Mouse (Mus musculus) gastrocnemius, postnatal 10 days (tissue): ENCODE results near the gene Sec63. TPM values are rescaled to one million over a fixed set of nuclear protein-coding genes. Genes with fewer than 3 reads are reported as not detected.

ENCODE experiments used
- DNase-seq: peaks from one replicate; pipeline ENCODE4 v3.0.0; 2021; ENCODE audit warnings: mixed read lengths
- long read RNA-seq, 2 experiments: library from polyadenylated mRNA; stranded (forward); transcript quantifications; one replicate each; pipeline ENCODE4 v2.0.0; 2021
- total RNA-seq, 2 experiments: library from RNA; stranded (reverse); gene quantifications; 2 replicates each; pipeline ENCODE4 v1.2.3; 2021

Sec63 gene
- total RNA-seq, result 10 to 100 TPM; 24.1 to 31.7 TPM
- long read RNA-seq, experiment 1, full-length matches to known transcripts, result 36 of 48 reads
- long read RNA-seq, experiment 1, partial matches to known transcripts, result 3 of 48 reads
- long read RNA-seq, experiment 1, other reads (novel, unspliced or antisense), result 9 of 48 reads
- long read RNA-seq, experiment 2, full-length matches to known transcripts, result 22 of 28 reads
- long read RNA-seq, experiment 2, partial matches to known transcripts, result 2 of 28 reads
- long read RNA-seq, experiment 2, other reads (novel, unspliced or antisense), result 4 of 28 reads

DNA sequence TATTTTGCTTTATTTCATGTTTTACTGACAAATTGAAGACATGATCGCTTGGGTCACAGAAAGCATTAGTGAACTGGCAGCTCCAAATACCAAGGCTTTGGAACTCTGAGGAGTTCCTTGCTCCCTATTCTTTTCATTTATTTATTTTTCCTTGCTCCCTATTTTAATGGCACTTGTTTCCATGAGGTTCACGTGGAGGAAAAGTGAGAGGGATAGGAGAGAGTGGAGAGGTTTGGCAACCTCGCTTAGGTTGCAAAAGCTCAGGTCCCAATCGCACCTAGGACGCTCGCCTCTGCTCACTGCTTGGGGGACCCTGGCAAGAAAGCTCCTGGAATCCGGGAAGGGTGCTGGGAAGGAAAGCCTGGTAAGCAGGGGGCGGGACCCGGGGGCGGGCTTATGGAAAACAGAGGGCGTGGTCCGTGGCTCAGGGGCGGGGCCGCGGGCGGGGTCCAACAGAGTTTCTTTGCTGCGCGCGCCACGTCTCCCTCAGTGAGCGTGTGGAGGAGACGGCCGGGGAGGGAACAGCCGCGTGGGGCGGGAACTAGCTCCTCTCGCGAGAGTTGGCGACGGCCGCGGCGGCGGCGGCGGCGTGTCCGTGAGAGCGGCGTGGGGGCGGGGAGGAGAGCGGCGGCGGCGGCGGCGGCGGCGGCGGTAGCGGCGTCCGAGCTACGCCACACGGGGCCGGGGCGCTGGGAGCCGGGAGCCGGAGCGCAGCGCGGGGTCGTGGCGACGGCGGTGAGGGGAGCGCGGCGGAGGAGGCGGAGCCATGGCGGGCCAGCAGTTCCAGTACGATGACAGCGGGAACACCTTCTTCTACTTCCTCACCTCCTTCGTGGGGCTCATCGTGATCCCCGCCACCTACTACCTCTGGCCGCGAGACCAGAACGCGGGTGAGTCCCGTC is at the start of gene Sec63:
Gene Sec63, plus strand, starts transcription at position 498 of the 902 bp plus-strand sequence.
- DNase-seq, result peak; percentile 99

DNA sequence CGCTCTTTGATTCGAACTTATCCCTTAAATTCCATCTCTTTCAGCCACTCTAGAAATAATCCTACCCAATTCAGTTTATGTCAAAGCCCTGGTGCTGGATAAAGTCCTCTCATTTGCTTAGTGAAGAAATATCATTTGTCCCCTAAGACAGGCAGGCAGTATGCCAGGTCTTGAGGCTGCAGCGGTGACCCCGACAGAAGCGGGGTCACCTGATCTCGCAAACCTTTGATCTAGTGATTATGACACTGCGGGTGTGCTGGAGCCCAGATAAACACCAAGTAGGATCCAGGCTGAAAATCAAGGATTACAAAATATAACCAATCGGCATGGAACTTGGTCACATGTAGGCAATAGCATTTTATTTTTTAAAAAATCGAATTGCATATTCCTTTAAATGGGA is 46.6 kb upstream of the Sec63 start:
- DNase-seq, result no peak

DNA sequence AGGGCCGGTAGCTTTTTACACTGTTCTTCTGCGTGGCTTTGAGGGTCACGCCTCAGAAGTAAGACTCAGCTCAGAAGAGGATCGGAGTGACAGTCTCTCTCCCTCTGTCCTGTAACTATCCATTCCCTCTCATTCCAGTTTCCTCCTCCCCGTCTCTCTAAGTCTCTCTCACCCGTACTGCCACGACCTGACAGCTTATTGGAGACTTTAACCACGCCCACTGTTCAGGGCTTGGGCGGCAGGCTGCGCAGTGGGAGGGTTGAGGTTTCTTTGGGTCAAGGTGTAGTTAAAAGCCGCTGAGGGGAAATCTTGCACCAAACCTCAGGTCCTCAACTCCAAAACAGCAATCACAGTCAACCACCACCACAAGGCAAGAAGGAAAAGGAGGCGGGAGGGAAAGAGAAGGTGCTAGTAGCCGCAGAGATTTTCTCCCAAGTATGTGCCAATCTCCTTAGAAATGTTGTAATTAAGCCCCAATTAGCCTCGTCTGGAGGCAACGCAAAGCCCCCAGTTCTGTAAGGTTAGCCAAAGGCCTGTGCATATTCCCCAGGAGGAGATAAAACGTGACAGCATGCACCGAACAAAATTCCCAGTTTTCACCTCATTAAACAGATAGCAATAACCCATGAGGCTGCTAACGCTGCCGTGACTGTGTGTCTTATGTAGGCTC is 45.8 kb upstream of the Sec63 start:
- no peak for DNase-seq

DNA sequence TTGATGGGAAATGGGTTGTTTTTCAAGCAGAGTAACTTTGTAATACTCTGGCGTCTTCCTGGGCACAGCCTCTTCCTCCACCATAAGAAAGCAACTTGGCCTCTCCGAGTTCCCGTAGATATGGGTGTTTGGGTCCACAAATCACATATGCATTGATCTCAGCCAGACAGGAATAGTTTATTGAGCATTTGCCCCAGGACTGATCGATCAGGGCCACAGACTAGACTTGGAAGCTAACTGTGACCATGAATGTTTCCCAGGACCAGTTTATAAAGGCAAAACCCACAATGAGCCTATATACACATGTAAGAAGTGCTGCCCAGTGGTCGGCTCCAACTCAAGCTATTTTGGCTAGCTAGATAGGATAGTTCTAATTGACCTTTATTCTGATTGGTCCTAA is 39.2 kb upstream of the Sec63 start:
- DNase-seq, result no peak

DNA sequence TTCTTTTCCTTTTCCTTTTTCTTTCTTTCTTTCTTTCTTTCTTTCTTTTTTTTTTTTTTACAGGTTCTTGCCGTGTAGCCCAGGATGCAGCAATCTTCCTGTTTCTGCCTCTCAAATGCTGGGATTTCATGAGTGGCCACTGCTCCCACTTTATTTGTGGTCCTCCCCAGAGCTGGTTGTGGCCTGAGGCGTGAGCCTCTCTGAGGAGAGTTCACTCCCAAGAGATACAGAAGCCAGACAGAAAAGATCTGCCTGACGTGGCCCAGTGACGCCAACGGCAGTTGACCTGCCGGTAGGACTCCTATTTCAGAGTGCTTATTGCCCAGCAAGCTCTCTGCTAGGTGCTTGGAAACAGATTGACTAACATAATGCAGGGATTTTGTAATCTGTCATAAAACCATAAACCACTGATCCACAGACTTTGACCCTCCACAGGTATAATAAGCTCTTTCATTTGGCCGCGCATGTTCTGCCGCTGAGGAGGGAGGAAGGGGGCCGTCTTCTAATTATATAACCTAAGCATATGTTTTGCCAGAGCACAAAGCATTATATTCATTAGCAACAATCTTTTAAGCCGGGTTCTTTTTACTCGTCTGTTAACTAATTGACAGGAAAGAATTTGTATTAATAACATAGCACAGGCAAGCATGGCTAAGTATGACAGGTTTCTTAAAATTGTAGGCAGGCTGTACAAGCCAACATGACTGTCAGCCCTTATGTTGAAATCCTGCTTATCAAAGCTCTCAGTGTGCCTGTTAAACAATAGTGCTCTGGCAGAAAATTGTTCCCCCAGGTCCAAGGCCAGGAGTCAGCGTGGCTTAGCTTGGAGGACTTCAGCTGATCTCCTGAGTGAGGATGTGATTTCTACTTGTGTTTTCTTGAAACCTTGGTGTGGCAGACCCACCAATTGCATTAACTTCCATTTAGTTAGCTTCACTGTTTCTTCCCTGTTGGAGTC is 37.7 kb upstream of the Sec63 start:
- DNase-seq, result no peak

DNA sequence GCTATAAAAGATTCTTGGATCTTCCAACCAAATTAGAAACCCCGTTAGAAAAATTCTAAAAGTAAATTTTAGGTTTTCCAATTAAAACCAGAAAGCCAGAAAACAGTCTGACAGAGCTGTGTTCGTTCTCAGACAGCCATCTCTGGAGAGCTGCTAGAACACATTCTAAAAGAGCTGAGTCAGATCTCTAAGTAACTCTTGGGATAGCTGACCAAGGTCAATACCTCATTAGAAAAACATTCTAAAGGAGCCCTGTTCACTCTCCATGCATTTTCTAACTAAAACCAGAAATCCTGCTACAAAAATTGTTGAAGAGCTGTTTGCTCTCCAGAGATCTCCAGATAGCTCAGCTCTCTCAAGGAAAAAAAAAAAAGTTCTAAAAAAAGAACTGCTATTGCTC is 31.7 kb upstream of the Sec63 start:
- DNase-seq, result no peak

DNA sequence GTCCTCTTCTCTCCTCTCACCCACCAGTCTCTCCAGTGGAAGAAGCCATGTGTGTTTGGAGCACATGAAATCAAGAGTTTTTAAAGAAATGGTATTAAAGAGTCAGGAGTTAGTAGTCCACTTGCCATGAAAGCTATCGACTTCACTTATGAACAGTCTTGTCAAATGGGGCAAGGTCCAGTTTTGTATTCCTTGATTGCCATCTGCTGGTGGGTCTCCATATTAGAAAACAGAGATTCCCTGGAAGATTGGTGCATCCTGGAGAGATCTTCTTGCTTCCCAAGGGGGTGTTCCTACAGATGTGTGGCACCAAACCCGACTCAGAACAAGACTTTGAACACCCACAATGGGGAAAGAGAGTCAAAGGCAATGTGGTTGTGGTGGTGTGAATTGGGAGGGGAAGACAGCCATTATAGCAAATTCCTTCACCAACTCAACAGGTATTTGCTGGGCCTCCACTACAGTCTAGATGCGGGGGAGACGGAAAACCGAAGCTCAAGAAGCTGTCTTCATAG is 26.7 kb upstream of the Sec63 start:
- peak; percentile 6 for DNase-seq

DNA sequence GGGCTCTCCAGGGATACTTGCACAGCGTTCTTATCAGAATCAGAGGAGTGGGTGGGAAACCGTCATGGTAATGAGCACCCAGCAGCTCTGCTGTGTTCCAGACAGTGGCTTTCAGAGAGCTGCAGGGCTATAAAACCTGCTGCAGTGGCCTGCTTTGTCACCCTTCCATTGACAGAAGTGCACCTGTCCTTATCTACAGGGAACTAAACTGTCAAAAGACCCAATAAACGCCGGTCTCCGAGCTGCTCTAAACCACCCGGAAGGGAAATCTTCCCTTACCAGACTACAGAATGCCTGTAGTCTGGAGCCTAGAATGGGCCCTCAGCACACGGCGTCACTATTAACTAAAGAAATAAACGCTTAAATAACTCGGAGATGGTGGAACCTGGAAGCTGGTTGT is 9.5 kb upstream of the Sec63 start:
- DNase-seq, result no peak

DNA sequence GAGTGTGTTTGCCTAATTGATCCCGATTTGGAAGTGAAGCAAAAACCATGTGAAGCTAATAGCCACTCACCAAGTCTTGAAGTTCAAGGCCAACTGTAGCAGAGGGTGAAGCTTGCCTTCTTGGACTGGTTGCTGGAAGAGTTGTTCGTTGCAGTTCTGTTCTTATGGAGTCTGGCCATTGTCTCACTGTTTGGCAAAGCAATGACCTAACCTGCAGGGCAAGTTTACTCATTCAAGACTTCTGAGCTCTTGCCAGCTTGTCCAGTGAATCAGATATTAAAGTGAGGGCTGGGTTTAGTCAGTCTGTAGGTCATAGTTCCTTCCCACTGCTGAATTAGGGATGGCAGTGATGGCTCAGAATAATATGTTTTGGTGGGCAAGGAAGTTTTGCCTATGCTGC is 7.0 kb upstream of the Sec63 start:
- DNase-seq, result no peak

DNA sequence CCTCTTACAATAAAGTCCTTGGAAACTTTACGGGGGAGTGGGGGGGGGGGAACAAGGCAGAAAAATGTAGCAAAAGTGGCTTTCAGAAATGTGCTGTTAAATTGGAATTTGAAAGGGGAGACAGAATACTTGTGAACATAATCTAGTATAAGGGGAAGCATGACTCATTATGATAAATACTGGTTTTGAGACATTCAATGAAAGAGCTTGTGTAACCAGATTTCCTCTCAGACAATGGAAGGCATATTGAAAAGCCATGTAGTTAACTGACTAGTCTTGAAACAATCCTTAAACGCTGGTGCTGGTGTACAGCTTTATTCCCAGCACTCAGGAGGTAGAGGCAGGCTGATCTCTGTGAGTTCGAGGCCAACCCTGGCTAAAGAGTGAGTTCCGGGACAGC is 1.6 kb upstream of the Sec63 start:
- DNase-seq, result no peak

DNA sequence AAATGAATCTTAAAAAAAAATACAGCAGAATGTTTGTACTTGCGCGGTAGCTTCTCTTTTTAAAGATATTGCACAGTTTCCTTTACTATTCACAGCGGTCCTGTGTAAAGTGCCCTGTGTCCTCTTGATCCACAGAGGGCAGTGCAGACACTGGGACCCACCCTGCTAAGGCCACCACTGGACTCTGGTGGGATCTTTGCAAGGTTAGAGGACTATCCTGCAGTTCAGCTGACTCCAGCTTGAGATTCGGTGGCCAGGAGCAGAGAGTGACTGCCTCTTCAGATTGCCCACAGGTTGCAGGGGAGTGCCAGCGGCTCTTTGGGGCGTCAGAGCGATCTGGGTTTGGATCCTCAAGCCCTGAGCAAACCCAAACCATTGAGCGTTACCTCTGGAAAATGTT is 967 bp upstream of the Sec63 start:
- DNase-seq, result peak; percentile 4

DNA sequence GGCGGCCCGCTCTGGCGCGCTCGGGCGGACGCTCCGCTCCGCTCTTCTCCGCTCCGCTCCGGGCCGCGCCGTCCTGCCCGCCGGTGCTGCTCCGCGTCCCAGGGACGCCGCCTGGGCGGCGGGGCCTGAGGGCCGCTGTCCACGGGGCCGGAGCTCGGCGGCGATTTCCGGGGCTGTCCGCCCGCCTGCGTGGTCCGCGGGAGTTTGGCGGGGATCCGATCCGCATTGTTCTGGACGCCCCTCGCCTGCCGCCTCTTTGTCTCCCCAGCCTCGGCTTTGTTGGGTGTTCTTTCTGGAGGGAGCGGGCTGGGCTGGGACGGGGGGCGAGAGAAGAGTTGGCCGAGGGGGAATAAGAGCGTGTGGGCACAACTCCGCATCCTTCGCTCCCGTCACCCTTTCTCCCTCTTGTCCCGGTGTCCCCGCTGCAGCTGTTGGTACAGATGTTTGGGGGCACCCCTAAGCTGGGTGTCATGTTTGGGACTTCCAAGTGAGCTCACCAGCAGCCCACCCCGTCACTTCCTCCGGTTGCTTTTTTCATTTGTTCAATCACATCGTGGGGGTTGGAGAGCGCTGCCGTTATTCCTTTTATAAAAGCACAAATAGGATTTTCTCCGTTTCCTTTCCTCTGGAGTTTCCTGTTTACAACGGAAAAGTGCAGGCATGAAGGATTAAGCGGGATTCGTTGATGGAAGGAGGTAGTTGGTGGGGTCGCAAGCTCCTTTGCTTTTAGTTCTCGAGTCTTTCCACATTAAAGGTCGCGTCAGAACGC is 789 bp downstream of the Sec63 start:
- DNase-seq, result peak; percentile 59

DNA sequence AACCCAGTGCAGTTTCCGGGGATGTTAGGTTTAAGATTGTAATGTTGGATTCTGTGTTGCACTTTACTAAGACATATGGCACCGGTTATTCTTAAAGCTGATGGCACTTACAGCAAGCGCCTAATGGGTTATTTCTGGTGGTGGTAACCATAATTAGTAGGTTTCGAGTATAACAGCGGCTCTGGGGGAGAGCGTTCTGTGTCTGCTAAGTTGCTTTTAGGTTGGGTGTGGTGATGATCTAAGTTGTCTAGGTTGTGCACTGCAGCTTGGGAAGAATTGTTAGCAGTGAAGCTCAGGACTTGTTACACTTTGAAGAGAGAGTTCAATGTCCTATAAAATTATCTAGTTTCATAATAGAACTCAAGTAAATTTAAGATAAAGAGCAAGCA is 1.4 kb downstream of the Sec63 start:
- no peak for DNase-seq

DNA sequence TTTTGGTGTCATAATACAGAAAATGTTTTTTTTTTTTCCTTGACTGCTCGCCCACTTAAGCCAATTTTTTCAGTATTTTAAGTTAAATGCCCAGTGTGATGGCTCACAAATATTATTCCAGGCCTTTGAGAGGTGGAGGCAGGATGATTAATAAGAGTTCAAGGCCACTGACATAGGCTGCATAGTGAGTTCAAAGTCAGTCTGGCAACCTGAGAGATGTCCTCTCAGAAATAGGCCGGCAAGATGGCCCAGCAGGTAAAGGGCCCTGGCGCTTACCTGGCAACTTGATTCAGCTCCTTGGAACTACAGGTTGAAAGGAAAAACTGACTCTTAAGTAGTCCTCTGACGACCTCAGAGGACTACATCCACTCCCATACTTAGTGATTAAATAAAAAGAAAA is 1.9 kb downstream of the Sec63 start:
- DNase-seq, result no peak

DNA sequence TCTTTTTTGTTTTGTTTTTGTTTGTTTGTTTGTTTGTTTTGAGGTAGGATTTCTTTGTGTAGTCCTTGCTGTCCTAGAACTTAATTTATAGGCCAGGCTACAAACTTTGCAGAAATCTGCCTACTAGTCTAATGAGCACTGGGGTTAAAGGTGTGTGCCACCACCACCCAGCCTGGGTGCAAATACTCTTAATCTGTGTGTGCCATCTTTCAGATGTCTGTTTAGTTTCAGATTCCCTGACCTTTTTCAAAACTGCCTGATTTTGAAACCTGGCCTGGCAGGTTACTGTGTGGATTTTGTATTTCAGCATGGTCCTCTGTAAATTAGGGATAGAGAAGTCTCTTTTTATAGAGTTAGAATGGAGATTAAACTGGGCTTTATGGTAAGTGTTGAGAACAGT is 4.0 kb downstream of the Sec63 start:
- no peak for DNase-seq

DNA sequence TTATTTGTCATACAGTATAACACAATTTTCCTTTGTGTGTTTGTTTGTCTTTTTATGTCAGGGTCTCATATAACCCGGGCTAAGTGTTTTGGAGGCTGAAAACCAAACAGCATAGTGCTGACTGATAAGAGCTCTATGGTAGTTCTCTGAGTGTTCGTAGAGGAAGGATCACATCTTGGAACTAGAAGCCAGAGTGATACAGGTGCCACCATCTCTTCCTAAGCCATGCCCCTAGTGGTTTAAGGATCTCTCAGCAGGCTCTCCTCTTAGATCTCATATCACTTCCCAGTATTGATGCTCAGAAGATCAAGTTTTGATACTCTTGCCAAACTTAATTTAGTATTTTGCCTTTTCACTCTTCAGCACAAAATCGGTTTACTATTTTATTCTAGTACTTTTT is 14.2 kb downstream of the Sec63 start:
- no peak for DNase-seq

DNA sequence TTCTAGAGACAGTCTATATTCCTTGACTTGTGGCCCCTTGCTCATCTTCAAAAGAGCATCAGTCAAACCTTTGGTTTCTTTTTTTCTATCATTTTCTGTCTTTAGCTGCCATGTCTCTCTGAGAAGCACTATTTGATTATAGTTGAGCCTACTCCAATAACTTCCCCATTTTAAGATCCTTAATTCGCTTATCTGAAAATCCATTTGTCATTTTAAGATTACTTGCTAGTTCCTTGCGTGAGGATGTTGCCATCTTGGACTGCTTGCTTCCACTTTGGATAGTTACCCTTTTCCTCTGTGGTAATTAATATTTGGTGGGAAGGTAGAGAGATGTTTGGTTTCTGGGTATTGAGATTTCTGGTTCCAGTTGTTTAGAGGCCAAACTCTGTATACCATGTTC is 19.5 kb downstream of the Sec63 start:
- no peak for DNase-seq

DNA sequence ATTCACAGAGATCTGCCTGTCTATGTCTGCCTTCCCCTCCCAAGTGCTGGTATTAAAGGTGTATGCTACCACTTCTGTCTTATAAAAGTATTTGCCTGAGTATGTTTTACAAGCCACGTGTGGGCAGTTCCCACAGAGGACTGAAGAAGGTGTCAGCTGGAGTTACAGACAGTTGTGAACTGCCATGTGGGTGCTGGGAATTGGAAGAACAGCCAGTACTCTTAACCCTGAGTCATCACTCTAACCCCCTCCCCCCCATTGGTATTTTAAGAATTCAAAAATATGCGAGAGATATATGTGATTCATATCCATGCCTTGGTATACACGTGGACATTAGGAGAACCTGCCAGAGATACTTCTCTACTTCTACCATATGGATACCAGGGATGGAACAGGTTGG is 20.4 kb downstream of the Sec63 start:
- no peak for DNase-seq

DNA sequence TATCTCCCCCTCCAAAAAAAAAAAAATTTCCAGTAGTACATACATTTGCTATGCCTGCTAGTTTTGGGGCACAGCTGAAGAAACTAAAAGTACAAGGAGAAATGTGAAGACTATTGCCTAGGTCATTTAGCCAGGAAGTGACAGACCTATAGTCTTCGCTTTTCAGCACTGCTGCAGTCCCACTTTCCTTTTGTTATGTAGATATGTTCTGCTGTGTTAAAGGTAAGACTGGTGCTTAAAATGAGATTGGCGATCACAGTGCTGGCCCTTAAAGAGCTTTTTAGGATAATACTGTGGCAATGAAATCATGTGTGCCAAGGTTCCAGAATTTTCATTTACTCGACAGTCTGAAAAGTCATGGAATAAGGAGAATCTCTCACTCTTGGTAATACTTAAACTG is 39.6 kb downstream of the Sec63 start:
- DNase-seq, result no peak

DNA sequence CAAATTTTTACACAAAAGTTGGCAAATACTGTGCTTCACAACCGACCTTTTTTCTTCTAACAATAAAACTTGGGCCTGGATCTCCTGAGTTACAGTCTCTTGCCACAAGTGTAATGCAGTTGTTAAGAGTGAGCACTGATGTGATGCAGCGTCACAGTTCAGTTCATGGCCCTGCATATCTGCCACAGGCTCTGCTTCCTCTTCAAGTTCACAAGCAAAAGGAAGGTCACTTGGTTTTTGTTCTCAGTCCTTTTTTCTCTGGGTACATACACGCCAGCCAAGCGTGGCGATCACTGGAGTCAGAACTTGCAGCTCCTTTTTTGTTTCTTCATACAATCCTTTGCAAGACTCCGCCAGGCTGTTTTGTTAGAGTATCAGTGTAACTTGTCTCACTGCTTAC is 64.6 kb downstream of the Sec63 start:
- no peak for DNase-seq

DNA sequence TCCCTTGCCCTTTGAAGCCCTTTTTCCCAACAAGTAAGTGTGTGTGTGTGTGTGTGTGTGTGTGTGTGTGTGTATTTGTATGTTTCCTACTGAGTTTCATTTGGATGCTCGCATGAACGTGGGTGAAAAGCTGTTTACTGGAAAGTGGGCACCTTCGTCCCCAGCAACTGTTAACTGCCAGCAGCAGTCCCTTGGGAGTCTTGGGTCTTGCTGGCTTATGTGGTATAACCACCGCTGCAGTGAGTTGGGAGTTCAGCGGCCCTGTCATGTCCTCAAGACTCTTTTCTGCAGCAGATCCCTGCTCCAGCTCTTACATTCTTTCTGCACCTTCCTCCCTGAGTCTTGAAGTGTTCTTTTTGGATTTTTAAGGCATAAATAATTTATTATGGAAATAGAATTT is 65.9 kb downstream of the Sec63 start:
- no peak for DNase-seq
